10 mouse cellular contexts compared by ENCODE assay signal in genomic region chr5:67216779-67217095, GRCm38 (mm10). TPM values are rescaled to one million over a fixed set of nuclear protein-coding genes. Genes with fewer than 3 reads are reported as not detected.
DNase-seq lines count a peak whose midpoint lies in the region; ATAC-seq and TF ChIP-seq lines count a peak whose summit lies in the region.
"Had no signal": no experiment of that assay in that cellular context is flagged by ENCODE, and none has a peak within 500 bp of the region (broad histone marks: within the 10 kb centered on the region; RNA-seq: fewer than 3 reads in every experiment).

No protein-coding gene starts in this region.

- no peaks in the 10 kb centered on the region for H3K9me3 ChIP-seq in intestine, embryonic 15.5 days
- no peaks in the 10 kb centered on the region for H3K9me3 ChIP-seq in intestine, postnatal 0 days (ENCODE audit: control insufficient read depth)
- no peaks in the 10 kb centered on the region for H3K9me3 ChIP-seq in forebrain, embryonic 11.5 days (ENCODE audit: control insufficient read depth, low read length)
- no peaks in the 10 kb centered on the region for H3K9me3 ChIP-seq in limb, embryonic 10.5 days (replicated peaks)
- no peaks in the 10 kb centered on the region for H3K9me3 ChIP-seq in neural tube, embryonic 13.5 days

- 0 out of 2 replicates have a peak overlapping the region, but pooled peaks have one; percentile 3 for H3K27ac ChIP-seq in intestine, embryonic 15.5 days
- H3K27ac ChIP-seq in intestine, postnatal 0 days (ENCODE audit: low read depth, low read length): no peak overlapping the region
- H3K27ac ChIP-seq in forebrain, embryonic 11.5 days (ENCODE audit: low read depth, low read length): no peak overlapping the region
- no peak overlapping the region for H3K27ac ChIP-seq in limb, embryonic 10.5 days
- no peak overlapping the region for H3K27ac ChIP-seq in neural tube, embryonic 13.5 days (replicated peaks)

- peaks cover 76% of the 10 kb centered on the region for H3K27me3 ChIP-seq in intestine, embryonic 15.5 days (replicated peaks)
- H3K27me3 ChIP-seq in intestine, postnatal 0 days (replicated peaks; ENCODE audit: control insufficient read depth, insufficient read depth, low read length): peaks cover 87% of the 10 kb centered on the region
- peaks cover 70% of the 10 kb centered on the region for H3K27me3 ChIP-seq in forebrain, embryonic 11.5 days (ENCODE audit: control insufficient read depth, insufficient read depth, low read length)
- peaks cover 100% of the 10 kb centered on the region for H3K27me3 ChIP-seq in limb, embryonic 10.5 days (ENCODE audit: low read depth, poor library complexity, severe bottlenecking)
- H3K27me3 ChIP-seq in neural tube, embryonic 13.5 days: peaks cover 98% of the 10 kb centered on the region

- H3K4me1 ChIP-seq in intestine, embryonic 15.5 days (replicated peaks): 0 out of 2 replicates have a peak, but pooled peaks cover 3% of the 10 kb centered on the region
- H3K4me1 ChIP-seq in intestine, postnatal 0 days (replicated peaks; ENCODE audit: control insufficient read depth, insufficient read depth, low read length): no peaks in the 10 kb centered on the region
- H3K4me1 ChIP-seq in forebrain, embryonic 11.5 days (replicated peaks; ENCODE audit: control insufficient read depth, insufficient read depth, low read length): peaks cover 14% of the 10 kb centered on the region; the same call in 1 of the 2 replicates
- peaks cover 18% of the 10 kb centered on the region for H3K4me1 ChIP-seq in limb, embryonic 10.5 days
- peaks cover 22% of the 10 kb centered on the region for H3K4me1 ChIP-seq in neural tube, embryonic 13.5 days (replicated peaks)

- no peak for DNase-seq in forebrain, embryonic 11.5 days (ENCODE audit: low spot score)
- peak; percentile 58 for DNase-seq in limb, embryonic 10.5 days (ENCODE audit: low spot score)
- DNase-seq in spleen, postnatal 14 days (ENCODE audit: low spot score in 2 of 2): no peak
- DNase-seq in B cell, adult 2 months: no peak
- DNase-seq: heart, postnatal 14 days had no signal

- H3K4me3 ChIP-seq in intestine, embryonic 15.5 days (replicated peaks): no peak overlapping the region
- no peak overlapping the region for H3K4me3 ChIP-seq in intestine, postnatal 0 days (ENCODE audit: low read depth, low read length)
- peak overlapping the region; percentile 27; the same call in 1 of the 2 replicates for H3K4me3 ChIP-seq in forebrain, embryonic 11.5 days (ENCODE audit: low read depth, low read length)
- H3K4me3 ChIP-seq in limb, embryonic 10.5 days: peak overlapping the region; percentile 38
- 0 out of 2 replicates have a peak overlapping the region, but pooled peaks have one; percentile 13 for H3K4me3 ChIP-seq in neural tube, embryonic 13.5 days
- H3K4me3 ChIP-seq: erythroblast, embryonic 14.5 days had no signal

- WGBS in intestine, embryonic 15.5 days: 3% methylated on average over 9 of the region's 9 CpGs
- WGBS in intestine, postnatal 0 days: 1% methylated on average over 9 of the region's 9 CpGs
- 2% methylated on average over 9 of the region's 9 CpGs for WGBS in forebrain, embryonic 11.5 days
- WGBS in limb, embryonic 10.5 days: 3% methylated on average over 9 of the region's 9 CpGs
- WGBS in neural tube, embryonic 13.5 days: 2% methylated on average over 9 of the region's 9 CpGs

- H3K36me3 ChIP-seq in intestine, embryonic 15.5 days: no peaks in the 10 kb centered on the region
- H3K36me3 ChIP-seq in intestine, postnatal 0 days (ENCODE audit: control insufficient read depth, insufficient read depth): no peaks in the 10 kb centered on the region
- H3K36me3 ChIP-seq in forebrain, embryonic 11.5 days (ENCODE audit: control insufficient read depth, insufficient read depth, low read length): no peaks in the 10 kb centered on the region
- H3K36me3 ChIP-seq in limb, embryonic 10.5 days: no peaks in the 10 kb centered on the region
- H3K36me3 ChIP-seq in neural tube, embryonic 13.5 days: no peaks in the 10 kb centered on the region

- ATAC-seq in intestine, embryonic 15.5 days: no peak
- ATAC-seq in intestine, postnatal 0 days: no peak
- no peak for ATAC-seq in forebrain, embryonic 11.5 days (replicated peaks; ENCODE audit: low FRiP score)
- ATAC-seq in neural tube, embryonic 13.5 days (ENCODE audit: low read depth): no peak
- ATAC-seq in megakaryocyte progenitor cell, adult 5-6 weeks (replicated peaks; ENCODE audit: poor library complexity): no peak

- TF ChIP-seq CTCF in intestine, postnatal 0 days (IDR thresholded peaks at IDR 0.05; ENCODE audit: low read depth): no peak

- peak overlapping the region; percentile 39 for H3K4me2 ChIP-seq in intestine, embryonic 15.5 days (replicated peaks)
- no peak overlapping the region for H3K4me2 ChIP-seq in intestine, postnatal 0 days (replicated peaks; ENCODE audit: low read depth)
- peak overlapping the region; percentile 61 for H3K4me2 ChIP-seq in forebrain, embryonic 11.5 days (ENCODE audit: low read depth, low read length, severe bottlenecking)
- H3K4me2 ChIP-seq in neural tube, embryonic 13.5 days: peak overlapping the region; percentile 45

- no peak overlapping the region for H3K9ac ChIP-seq in intestine, embryonic 15.5 days
- H3K9ac ChIP-seq in intestine, postnatal 0 days (ENCODE audit: low read depth, low read length): no peak overlapping the region
- no peak overlapping the region for H3K9ac ChIP-seq in forebrain, embryonic 11.5 days (ENCODE audit: low read length)
- H3K9ac ChIP-seq in neural tube, embryonic 13.5 days: no peak overlapping the region

RNA-seq across cellular contexts. Expression of gene Tmem33, which starts 43.6 kb away (rescaled TPM):
- 115 and 116 TPM in 2 replicates for polyA plus RNA-seq in intestine, embryonic 15.5 days (2015; fragmentation: Nextera tagmentation; extraction: Ambion mirVana)
- polyA plus RNA-seq in intestine, postnatal 0 days (2015; fragmentation: Nextera tagmentation; extraction: Ambion mirVana): 140 TPM in 2 replicates
- polyA plus RNA-seq in forebrain, embryonic 11.5 days (2014; fragmentation: Nextera tagmentation; extraction: Ambion mirVana): 106 and 117 TPM in 2 replicates
- polyA plus RNA-seq in limb, embryonic 10.5 days (2016; fragmentation: Nextera tagmentation; extraction: Ambion mirVana): 99.6 and 111 TPM in 2 replicates
- polyA plus RNA-seq in neural tube, embryonic 13.5 days (2015; fragmentation: Nextera tagmentation; extraction: Ambion mirVana): 80.7 and 85.7 TPM in 2 replicates
- 127 and 143 TPM in 2 replicates for total RNA-seq in megakaryocyte progenitor cell, adult 5-6 weeks (2015)
- 47.1 and 57.8 TPM in 2 replicates for total RNA-seq in megakaryocyte progenitor cell, adult 5-6 weeks (2017)

Comparison
In these comparisons a context has a peak if more than half of its experiments do, and no peak if none do; other contexts are left out.
1. H3K4me3 ChIP-seq: peak in forebrain, embryonic 11.5 days (single experiment), limb, embryonic 10.5 days (single experiment) and neural tube, embryonic 13.5 days (single experiment); none in intestine, embryonic 15.5 days (single experiment) and intestine, postnatal 0 days (single experiment).